Mouse (Mus musculus): ENCODE measurements at regions not wholly inside any gene's neighbourhood (a gene's known extent, or its start where the extent isn't known, plus 50 kb on each side); places are given as distances from the start of the nearest gene placed in this dataset.

DNA sequence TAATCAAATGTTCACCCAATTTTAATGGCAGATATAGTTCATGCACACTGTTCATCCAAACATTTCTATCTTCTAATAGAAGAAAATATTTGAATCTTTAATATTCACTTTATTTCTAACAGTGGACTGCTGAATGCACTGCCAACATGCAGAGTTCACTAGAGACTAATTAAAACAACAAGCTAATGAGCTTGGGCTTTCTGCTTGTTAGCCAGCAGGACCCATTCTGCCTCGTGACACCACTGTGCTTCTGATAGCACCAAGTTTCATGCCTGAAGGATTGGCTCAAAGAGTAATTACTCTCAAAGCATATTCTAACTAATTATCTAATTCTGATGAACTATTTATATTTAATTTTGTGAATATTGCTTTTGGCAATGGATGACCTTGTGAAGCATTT lies 1532.8 kb upstream of the Cntnap5a start:
- DNase-seq (ENCODE audit: low read depth), result peak; percentile 70
- TF ChIP-seq POLR2A (IDR thresholded peaks at IDR 0.05; ENCODE audit: borderline replicate concordance, extremely low read depth, insufficient read depth, insufficient read length, poor library complexity, severe bottlenecking) (no peak), CTCF (IDR thresholded peaks at IDR 0.05; ENCODE audit: borderline replicate concordance, extremely low read depth, insufficient read depth, insufficient read length) (no peak)

DNA sequence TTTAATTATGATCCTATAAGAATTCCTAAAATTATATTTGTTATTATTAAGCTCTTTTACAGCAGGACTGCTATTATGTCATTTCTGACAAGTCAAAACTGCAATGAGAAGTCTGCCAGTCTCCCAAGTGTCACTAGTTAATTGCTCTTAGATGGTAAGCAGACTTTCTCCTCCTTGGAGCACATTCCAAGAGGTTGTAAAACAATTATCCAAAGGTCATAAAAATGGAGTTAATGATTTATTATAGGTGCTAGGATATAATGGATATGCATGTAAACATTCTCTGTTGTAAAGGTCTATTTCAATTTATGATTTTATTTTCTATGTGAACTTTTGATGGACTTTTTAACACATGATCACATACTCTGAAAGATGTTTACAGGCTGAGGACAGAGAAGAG lies 1531.7 kb upstream of the Cntnap5a start:
- TF ChIP-seq CTCF (IDR thresholded peaks at IDR 0.05; ENCODE audit: borderline replicate concordance, extremely low read depth, insufficient read depth, insufficient read length) (no peak), POLR2A (IDR thresholded peaks at IDR 0.05; ENCODE audit: borderline replicate concordance, extremely low read depth, insufficient read depth, insufficient read length, poor library complexity, severe bottlenecking) (no peak)
- DNase-seq (ENCODE audit: low read depth), result no peak
